Mouse (Mus musculus): ENCODE measurements around the gene Mgat1.
"Not testable (repeated sequence)": the region's sequence is repeated elsewhere in the genome, so short reads cannot be mapped to it uniquely, and the experiment has no call there.

Mgat1 gene

DNA sequence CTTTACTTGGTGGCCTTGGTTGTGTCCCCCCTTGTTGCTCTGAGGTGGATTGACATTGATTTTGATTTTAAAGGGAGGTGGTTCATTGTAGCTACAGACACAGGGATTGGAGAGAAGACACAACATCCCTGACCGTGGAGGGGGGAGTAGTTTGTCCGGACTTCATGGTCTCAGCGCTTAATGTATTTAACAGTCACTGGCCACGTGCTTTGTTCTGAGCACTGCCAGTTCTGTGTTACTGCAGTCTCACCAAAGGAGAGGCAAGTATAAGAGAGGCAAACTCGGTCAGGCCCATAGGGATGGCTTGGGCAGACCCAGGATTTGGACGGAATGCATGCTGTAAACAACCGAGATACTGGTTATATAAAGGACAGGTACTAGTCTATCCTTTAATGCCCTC, 20.1 kb downstream of the Mgat1 start:
- DNase-seq (ENCODE audit: low spot score in 2 of 2): no peak

DNA sequence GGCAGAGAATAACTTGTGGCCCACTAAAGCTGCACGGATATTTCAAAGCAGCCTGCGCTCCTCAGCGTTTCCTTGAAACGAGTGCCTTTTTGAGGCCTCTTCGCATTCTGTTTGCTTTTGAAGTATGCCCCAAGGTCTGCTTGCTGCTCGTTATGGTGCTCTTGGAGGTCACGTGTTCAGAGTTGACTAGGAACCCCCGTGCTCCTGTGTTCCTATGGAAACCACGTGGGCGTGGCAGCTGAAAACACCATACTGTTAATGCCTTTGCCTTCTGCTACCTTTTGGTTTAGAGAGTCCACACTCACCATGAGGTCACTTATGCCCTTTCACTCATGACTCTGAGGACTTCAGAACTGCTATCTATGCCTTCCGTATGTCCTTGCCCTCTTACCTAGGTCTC, 20.6 kb downstream of the Mgat1 start:
- no peak for DNase-seq (ENCODE audit: low spot score in 2 of 2)

DNA sequence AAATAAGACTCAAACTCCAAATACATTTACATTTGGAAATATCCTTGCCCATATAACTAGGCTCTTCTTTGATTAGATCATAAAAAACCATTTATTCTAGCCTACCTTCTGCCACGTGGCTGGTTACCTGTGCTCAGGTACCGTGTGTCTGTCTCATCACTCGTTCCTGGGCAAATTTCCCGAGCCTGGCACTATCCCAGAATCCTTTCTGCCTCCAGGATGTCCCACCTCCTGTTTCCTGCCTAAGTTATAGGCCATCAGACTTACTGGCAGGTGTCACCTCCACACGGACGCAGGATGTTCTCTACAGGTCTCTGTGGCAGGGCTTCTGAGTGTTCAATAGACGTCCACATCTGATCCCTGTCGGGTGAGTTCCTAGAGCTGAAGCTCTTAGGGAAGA, 21.1 kb downstream of the Mgat1 start:
- no peak for DNase-seq (ENCODE audit: low spot score in 2 of 2)

DNA sequence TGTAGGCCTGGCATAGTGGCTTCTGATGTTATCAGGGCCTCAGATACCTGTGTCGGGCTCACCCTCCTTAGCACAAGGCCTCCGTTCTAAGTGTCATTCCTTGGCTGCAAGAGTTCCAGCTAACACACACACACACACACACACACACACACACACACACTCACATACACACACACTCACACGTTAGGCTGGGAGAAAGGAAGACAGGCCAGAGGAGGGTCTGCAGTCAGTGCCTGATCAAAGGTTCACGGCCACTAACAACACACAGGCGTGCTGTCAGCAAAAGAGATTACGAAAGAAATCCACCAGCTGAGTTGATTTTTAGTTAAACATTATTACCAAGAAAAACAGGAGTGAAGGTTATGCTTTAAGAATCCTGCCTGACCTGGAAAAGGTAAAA, 22.7 kb downstream of the Mgat1 start:
- DNase-seq (ENCODE audit: low spot score in 2 of 2): no peak

DNA sequence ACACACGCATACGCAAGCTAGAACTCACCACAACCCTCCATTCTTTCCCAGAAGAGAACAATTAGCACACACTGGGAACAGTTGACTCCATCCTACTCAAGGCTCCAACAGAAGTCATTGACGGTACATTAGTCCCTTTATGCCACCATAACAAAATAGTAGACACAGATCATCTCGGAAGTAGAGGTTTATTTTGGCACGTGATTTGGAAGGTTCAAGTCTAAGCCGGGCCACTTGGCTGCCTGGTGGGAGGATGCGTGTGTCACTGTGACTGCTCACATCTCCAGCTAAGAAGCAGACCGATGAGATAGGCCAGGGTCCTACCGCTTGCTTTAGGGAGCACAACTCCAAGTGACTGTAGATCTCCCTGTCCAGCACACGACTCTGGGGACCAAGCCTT, 23.3 kb downstream of the Mgat1 start:
- no peak for DNase-seq (ENCODE audit: low spot score in 2 of 2)

DNA sequence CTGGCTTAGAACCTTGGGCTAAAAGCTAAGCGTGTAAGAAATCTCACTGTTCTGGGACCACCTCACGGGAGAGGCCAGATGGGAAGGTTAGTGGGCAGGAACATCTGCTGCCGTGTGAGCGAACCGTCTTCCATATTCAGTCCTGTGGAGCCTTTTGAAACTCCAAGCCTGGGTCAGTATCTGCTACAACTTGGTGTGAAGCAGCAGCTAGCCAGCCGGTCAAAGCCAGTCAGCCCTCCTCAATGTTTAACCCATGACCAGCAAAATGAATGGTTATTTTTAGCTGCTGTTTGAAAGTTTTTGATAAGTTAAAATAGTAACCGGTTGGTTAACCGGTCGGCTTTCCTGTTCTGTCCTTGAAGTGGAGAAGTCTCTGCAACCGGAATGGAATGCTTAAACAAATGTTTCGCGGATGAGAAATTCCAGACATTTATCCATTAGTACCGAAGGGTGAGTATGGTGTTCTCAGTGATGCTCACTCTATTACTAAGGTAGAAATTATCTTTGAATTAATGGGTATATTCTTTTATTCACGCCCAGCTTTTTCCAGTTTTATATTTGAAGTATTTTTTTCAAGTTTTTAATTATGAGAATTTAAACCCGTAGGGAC, 24.1 kb downstream of the Mgat1 start:
- no peak for DNase-seq (ENCODE audit: low spot score in 2 of 2)

DNA sequence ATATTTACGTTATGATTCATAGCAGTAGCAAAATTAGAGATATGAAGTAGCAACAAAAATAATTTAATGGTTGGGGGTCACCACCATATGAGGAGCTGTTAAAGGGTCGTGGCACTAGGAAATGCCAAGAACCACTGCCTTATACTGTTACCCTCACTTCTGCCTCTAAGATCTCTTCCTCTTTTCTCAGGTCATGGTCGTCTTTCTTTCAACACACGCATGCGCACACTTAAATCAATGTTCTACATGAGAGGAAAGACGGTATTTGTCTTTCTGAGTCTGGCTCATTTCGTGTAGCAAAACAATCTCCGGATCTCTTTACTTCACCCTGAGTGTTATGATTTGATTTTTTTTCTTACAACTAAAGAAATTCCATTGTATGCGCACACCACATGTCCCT, 25.8 kb downstream of the Mgat1 start:
- DNase-seq (ENCODE audit: low spot score in 2 of 2): no peak

DNA sequence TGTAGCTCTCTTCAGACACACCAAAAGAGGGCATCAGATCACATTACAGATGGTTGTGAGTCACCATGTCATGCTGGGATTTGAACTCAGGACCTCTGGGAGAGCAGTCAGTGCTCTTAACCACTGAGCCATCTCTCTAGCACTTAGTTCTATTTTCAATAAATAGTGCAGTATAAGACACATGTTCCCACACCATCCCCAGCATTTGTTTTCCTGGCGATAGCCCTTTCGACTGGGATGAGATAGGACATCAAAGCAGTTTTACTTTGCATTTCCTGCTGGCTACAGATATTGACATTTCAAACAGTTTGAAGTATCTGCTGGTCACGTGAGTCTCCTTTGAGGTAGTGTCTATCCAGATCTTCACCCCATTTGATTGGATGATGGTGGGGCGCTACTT, 26.4 kb downstream of the Mgat1 start:
- DNase-seq (ENCODE audit: low spot score in 2 of 2): no peak

DNA sequence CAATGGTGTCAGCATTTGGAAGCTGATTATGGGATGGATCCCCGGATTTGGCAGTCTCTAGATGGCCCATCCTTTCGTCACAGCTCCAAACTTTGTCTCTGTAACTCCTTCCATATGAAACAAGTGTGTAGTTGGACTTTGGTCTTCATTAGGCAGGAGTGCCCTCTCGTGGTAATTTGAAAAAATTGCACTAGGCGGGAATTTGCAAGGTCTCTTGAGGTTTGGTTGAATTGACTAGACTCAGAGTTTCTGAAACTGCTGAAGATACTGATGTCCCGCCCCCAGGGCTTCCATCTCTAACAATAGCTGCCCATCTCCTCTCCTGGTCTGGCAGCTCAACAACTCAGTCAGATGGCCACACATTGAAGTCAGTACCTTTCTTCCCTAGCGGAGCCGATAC, 27.3 kb downstream of the Mgat1 start:
- DNase-seq (ENCODE audit: low spot score in 2 of 2): peak in 1 of 2 experiments; percentile 54

DNA sequence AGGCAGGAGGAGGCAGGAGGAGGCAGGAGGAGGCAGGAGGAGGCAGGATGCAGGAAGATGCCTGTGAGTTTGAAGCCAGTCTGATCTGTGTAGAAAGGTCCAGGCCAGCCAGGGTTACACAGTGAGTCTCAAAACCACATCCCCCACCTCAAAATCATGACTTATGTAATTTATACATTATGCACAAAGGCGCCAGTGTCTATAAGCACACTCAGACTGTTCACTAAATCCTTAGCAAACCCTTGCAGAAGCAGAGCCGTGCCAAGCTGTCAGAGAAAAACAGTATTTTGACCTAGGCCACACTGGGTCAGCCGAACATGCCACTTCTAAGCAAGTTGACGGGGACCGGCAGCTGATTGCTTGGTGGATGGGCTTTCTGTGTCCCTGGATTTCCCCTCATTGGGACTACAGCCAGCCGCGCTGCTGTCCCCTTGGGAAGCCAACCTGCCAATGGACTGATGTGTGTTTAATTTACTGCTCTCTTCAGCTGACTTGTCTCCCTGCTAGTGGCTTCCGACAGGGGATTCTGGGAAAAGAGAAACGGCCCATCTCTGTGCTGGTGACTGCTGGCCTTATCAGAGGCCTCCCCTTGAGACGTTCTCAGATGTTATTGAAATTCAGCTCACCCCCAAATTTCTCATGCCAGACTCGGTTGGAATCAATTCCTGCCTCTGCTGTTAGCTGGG, 30.0 kb downstream of the Mgat1 start:
- no peak for DNase-seq (ENCODE audit: low spot score in 2 of 2)

DNA sequence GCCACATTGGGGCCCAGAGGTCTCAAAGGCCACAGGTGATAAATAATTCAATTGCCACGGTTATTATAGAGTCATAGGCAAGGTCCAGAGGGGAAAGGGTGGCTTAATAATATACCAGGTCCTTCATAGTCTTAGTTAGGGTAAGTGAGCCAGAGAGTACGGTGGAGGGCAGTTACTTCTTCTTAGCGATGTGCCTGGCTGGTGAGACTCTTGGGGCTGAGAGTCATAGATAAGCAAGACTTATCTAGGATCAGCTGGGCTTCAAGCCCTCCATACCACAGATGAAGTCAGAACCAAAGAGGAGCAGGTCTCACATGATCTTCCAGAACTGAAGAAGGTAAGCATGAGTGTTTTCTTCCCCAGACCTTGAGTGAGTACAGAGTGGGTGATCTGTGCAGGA, 34.2 kb downstream of the Mgat1 start, which contains the start of gene Olfr1393:
Gene Olfr1393, plus strand, starts transcription at position 83 of the 400 bp plus-strand sequence.
- no peak for DNase-seq (ENCODE audit: low spot score in 2 of 2)

DNA sequence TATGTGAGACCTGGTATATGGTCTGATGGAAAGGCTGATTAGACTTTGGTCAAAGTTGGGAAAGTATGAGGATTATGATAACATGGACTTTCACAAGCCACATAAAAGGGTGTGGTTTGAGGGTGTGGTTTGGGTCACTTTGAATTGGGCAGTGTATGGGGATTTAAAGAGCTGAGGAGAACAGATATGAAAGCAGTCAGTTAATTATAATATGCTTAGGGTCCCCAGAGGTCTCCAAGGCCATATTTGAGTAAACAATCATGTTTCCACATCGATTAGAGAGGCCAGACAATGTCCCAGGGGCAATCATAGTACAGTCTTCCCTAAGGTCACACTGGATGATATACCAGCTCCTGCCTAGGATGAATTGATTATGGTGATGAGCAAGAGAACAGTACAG, 41.0 kb downstream of the Mgat1 start, which contains the start of gene Olfr1392:
Gene Olfr1392, plus strand, starts transcription at position 301 of the 400 bp plus-strand sequence.
- DNase-seq (ENCODE audit: low spot score in 2 of 2): not testable (repeated sequence)

DNA sequence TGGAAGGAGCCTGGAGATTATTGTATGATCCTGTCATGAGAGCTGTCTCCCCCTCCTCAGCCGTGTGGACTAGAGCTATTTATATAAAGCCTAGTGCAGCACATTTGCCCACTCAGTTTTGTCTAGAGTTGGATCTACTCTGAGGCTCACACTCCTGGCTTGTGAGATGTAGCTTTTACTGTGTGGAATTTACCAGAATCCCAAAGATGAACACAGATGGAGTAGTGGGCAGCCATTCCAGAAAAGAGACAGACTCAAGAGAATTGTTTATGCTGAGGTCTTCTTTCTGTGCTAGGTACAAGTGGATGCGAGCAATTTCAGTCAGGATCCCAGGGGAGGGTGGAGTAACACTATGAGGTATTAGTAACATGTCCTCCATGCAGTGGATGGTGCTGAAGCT, 43.3 kb downstream of the Mgat1 start:
- peak; percentile 21 to 42 for DNase-seq (ENCODE audit: low spot score in 2 of 2)

DNA sequence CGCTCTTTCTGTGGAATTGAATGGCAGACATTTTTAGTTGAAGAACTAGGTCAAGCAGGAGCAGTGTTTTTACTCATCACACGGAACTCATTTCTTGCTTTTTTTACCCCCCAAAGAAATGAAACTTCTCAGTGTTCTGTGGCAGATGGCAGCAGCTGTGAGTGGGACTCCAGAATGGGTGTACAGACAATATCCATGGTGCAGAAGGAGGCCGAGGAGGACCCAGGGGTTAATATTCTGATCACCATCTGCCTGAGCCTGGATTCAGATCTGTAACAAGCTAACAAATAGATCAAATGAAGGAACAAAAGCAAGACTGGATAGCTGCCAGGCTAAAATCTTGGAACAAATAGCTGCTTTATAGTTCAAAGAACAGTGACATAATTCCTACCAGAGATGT, 48.8 kb downstream of the Mgat1 start:
- peak; percentile 71 to 75 for DNase-seq (ENCODE audit: low spot score in 2 of 2)

DNA sequence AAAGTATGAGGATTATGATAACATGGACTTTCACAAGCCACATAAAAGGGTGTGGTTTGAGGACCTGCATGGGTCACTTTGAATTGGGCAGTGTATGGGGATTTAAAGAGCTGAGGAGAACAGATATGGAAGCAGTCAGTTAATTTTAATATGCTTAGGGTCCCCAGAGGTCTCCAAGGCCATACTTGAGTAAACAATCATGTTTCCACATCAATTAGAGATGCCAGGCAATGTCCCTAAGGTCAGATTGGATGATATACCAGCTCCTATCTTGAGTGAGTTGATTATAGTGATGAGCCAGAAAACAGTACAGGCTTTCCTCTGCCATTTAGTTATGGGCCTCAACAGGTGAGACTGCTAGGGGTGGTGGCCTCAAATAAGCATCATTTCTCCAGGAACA, 60.5 kb downstream of the Mgat1 start, which contains the start of gene Olfr10:
Gene Olfr10, plus strand, starts transcription at position 301 of the 400 bp plus-strand sequence.
- DNase-seq (ENCODE audit: low spot score in 2 of 2): no peak

DNA sequence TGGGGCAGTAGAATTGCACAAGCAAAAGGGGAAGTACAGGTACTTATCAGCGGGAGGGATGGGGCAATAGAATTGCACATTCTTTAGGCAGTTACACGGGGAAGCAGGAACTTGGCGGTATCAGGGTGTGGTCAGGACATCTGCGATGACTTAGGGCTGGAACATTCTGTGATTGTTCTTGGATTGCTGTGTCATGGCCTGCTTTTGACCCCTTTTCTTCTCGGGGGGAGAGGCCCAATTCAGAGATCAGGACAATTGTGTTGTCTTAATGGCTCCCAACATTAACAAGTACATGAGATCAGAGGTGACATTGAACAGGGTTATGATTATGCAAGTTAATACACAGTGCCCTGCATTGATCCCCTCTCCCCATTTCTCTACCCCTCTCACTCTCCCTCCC, 64.6 kb downstream of the Mgat1 start:
- not testable (repeated sequence) for DNase-seq (ENCODE audit: low spot score in 2 of 2)
